Mouse (Mus musculus): ENCODE data around the gene Trpc4.

Gene Trpc4

GRCm38 (mm10) chr3:54155639-54156315 lies at the start of gene Trpc4:
TSS of gene Trpc4 (plus strand) at chr3:54156035.
- DNase-seq: peak; percentile 8 to 9

GRCm38 (mm10) chr3:54111489-54111888 lies 44.3 kb upstream of the Trpc4 start:
- no peak for DNase-seq

GRCm38 (mm10) chr3:54135376-54135775 lies 20.5 kb upstream of the Trpc4 start:
- DNase-seq: no peak

GRCm38 (mm10) chr3:54141376-54141775 lies 14.5 kb upstream of the Trpc4 start:
- DNase-seq: no peak

- peak; percentile 12 to 38 for DNase-seq
Measured at GRCm38 (mm10) chr3:54154844-54155638, 794 bp upstream of the Trpc4 start.

- peak in 1 of 2 experiments; percentile 2 for DNase-seq
Measured at GRCm38 (mm10) chr3:54156316-54157000, 623 bp downstream of the Trpc4 start.

GRCm38 (mm10) chr3:54170701-54171100 lies 14.9 kb downstream of the Trpc4 start:
- no peak for DNase-seq

GRCm38 (mm10) chr3:54177296-54177695 lies 21.5 kb downstream of the Trpc4 start:
- peak in 1 of 2 experiments; percentile 22 for DNase-seq

- DNase-seq: no peak
Measured at GRCm38 (mm10) chr3:54190932-54191668, 35.3 kb downstream of the Trpc4 start.

- no peak for DNase-seq
Measured at GRCm38 (mm10) chr3:54201231-54201630, 45.4 kb downstream of the Trpc4 start.

GRCm38 (mm10) chr3:54204386-54204785 lies 48.6 kb downstream of the Trpc4 start:
- DNase-seq: no peak

GRCm38 (mm10) chr3:54210112-54210511 lies 54.3 kb downstream of the Trpc4 start:
- DNase-seq: no peak

GRCm38 (mm10) chr3:54211441-54211840 lies 55.6 kb downstream of the Trpc4 start:
- DNase-seq: no peak

GRCm38 (mm10) chr3:54222549-54222948 lies 66.7 kb downstream of the Trpc4 start:
- DNase-seq: no peak

GRCm38 (mm10) chr3:54228463-54228862 lies 72.6 kb downstream of the Trpc4 start:
- DNase-seq: no peak

- DNase-seq: peak in 1 of 2 experiments; percentile 2
Measured at GRCm38 (mm10) chr3:54238891-54239290, 83.1 kb downstream of the Trpc4 start.

- DNase-seq: no peak
Measured at GRCm38 (mm10) chr3:54239426-54239825, 83.6 kb downstream of the Trpc4 start.

GRCm38 (mm10) chr3:54243136-54243535 lies 87.3 kb downstream of the Trpc4 start:
- no peak for DNase-seq

GRCm38 (mm10) chr3:54244729-54245465 lies 89.1 kb downstream of the Trpc4 start:
- no peak for DNase-seq

- no peak for DNase-seq
Measured at GRCm38 (mm10) chr3:54246416-54246815, 90.6 kb downstream of the Trpc4 start.

- no peak for DNase-seq
Measured at GRCm38 (mm10) chr3:54249311-54249710, 93.5 kb downstream of the Trpc4 start.

GRCm38 (mm10) chr3:54266943-54267342 lies 111.1 kb downstream of the Trpc4 start:
- no peak for DNase-seq
